Mouse (Mus musculus) C2C12 (cell line): Measurements from ENCODE around the gene Garnl3. TPM values are rescaled to one million over a fixed set of nuclear protein-coding genes. Genes with fewer than 3 reads are reported as not detected.

Source experiments
- H3K27me3 ChIP-seq: one replicate; pipeline ENCODE4 v1.6.1; 2011; ENCODE audit not compliant: control insufficient read depth, insufficient read depth, insufficient read length
- H3K36me3 ChIP-seq: one replicate; pipeline ENCODE4 v1.6.1; 2011; ENCODE audit not compliant: control insufficient read depth, insufficient read depth
- H3K4me3 ChIP-seq: one replicate; pipeline ENCODE4 v1.5.1; 2011; ENCODE audit warnings: mild to moderate bottlenecking, control low read depth; ENCODE audit not compliant: poor library complexity, insufficient read depth, severe bottlenecking
- H3K79me2 ChIP-seq: one replicate; pipeline ENCODE4 v1.6.1; 2011; ENCODE audit not compliant: control insufficient read depth, insufficient read depth
- H3K79me3 ChIP-seq: one replicate; pipeline ENCODE4 v1.6.1; 2011; ENCODE audit warnings: low read depth, control low read depth
- H3ac ChIP-seq: one replicate; pipeline ENCODE3; 2011; ENCODE audit warnings: low read depth; ENCODE audit not compliant: control insufficient read depth, insufficient read length
- CEBPB ChIP-seq: IDR thresholded peaks from one replicate; pipeline ENCODE4 v1.6.1; 2011; ENCODE audit warnings: low read depth, mild to moderate bottlenecking, control low read depth, moderate library complexity
- CTCF ChIP-seq: IDR thresholded peaks from one replicate; pipeline ENCODE4 v1.5.1; 2011; ENCODE audit not compliant: control insufficient read depth, insufficient read depth, insufficient read length
- FOSL1 ChIP-seq: IDR thresholded peaks from one replicate; pipeline ENCODE4 v1.8.0; 2011; ENCODE audit warnings: mild to moderate bottlenecking, low read length; ENCODE audit not compliant: poor library complexity, insufficient read depth, severe bottlenecking
- MAX ChIP-seq: IDR thresholded peaks from one replicate; pipeline ENCODE4 v1.6.1; 2011; ENCODE audit warnings: mild to moderate bottlenecking, control low read depth
- MYOD1 ChIP-seq: IDR thresholded peaks from one replicate; pipeline ENCODE4 v1.6.1; 2011; ENCODE audit warnings: low read depth; ENCODE audit not compliant: control insufficient read depth, insufficient read length
- MYOG ChIP-seq: IDR thresholded peaks from one replicate; pipeline ENCODE4 v1.6.1; 2011; ENCODE audit not compliant: control insufficient read depth, insufficient read length; ENCODE audit errors: extremely low read depth
- USF1 ChIP-seq: IDR thresholded peaks from one replicate; pipeline ENCODE4 v1.6.1; 2011; ENCODE audit warnings: low read depth, mild to moderate bottlenecking, control low read depth, moderate library complexity
- polyA plus RNA-seq: library from polyadenylated mRNA; unstranded; fragments of >200 nt; fragmentation: generic; extraction: Trizol; gene quantifications from one replicate; pipeline ENCODE4 v1.2.1, GENCODE M21; 2012; ENCODE audit warnings: missing spikeins

Garnl3 gene
- polyA plus RNA-seq, 1 experiment, result 2.6 TPM

- Histone ChIP-seq H3K27me3 (peaks cover 8% of the 10 kb centered on the region), H3K4me3 (no peak overlapping the region), H3K36me3 (no peaks in the 10 kb centered on the region), H3ac (no peak overlapping the region), H3K79me3 (no peaks in the 10 kb centered on the region), H3K79me2 (no peaks in the 10 kb centered on the region)
- TF ChIP-seq MYOG, result no peak
- no peak for TF ChIP-seq MAX
- no peak for TF ChIP-seq MYOD1
- no peak for TF ChIP-seq CEBPB
- TF ChIP-seq USF1, result no peak
- no peak for TF ChIP-seq FOSL1
- no peak for TF ChIP-seq CTCF
Measured at GRCm38 (mm10) chr2:32983617-32984016, 147.8 kb downstream of the Garnl3 start.

- H3ac ChIP-seq, result no peak overlapping the region
- H3K4me3 ChIP-seq, result no peak overlapping the region
- H3K79me2 ChIP-seq, result no peaks in the 10 kb centered on the region
- peaks cover 8% of the 10 kb centered on the region for H3K27me3 ChIP-seq
- no peaks in the 10 kb centered on the region for H3K79me3 ChIP-seq
- no peaks in the 10 kb centered on the region for H3K36me3 ChIP-seq
- TF ChIP-seq CEBPB, result no peak
- TF ChIP-seq MYOG, result no peak
- TF ChIP-seq USF1, result no peak
- no peak for TF ChIP-seq MAX
- no peak for TF ChIP-seq CTCF
- TF ChIP-seq FOSL1, result no peak
- TF ChIP-seq MYOD1, result no peak
Measured at GRCm38 (mm10) chr2:32982700-32983099, 148.8 kb downstream of the Garnl3 start.

GRCm38 (mm10) chr2:32981725-32982271, 149.7 kb downstream of the Garnl3 start, which contains the start of gene Slc2a8:
Gene Slc2a8 (minus strand): TSS chr2:32982083.
- Histone ChIP-seq H3K4me3 (peak within 1 kb of the TSS; percentile 57), H3K79me3 (no peaks in the 10 kb centered on the region), H3K36me3 (no peaks in the 10 kb centered on the region), H3K27me3 (peaks cover 5% of the 10 kb centered on the region), H3K79me2 (no peaks in the 10 kb centered on the region), H3ac (peak within 1 kb of the TSS; percentile 74)
- TF ChIP-seq USF1 (no peak), FOSL1 (no peak), MAX (no peak)

- Histone ChIP-seq H3ac (peak overlapping the region; percentile 74), H3K27me3 (peaks cover under 1% of the 10 kb centered on the region), H3K79me3 (no peaks in the 10 kb centered on the region), H3K4me3 (peak overlapping the region; percentile 57), H3K36me3 (no peaks in the 10 kb centered on the region), H3K79me2 (no peaks in the 10 kb centered on the region)
- TF ChIP-seq MYOD1 (no peak), MYOG (no peak), FOSL1 (no peak), CEBPB (no peak), MAX (no peak), USF1 (no peak), CTCF (no peak)
Measured at GRCm38 (mm10) chr2:32981281-32981680, 150.2 kb downstream of the Garnl3 start.

DNA sequence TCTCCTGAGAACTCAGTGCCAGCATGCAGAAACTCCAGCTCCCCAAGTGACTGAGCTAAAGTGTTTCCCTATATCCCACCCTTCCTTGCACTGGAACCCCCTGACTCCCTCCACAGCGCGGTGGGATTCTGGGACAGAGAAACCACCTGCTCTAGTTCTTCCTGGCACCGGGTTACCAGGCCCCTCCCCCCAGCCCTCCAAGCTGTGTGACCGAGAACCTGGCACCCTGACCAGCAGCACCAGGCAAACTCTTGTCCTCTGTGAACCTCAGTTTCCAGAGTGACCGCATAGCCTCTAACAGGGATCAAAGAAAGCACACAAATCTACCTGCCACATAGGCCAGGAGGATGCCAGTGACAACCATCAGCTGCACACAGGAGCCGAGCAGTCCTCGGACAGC, 151.8 kb downstream of the Garnl3 start:
- no peak overlapping the region for H3ac ChIP-seq
- no peaks in the 10 kb centered on the region for H3K79me3 ChIP-seq
- TF ChIP-seq MYOG (no peak), CEBPB (no peak), CTCF (no peak), MAX (no peak), USF1 (no peak), MYOD1 (no peak), FOSL1 (no peak)
- no peaks in the 10 kb centered on the region for H3K27me3 ChIP-seq
- H3K79me2 ChIP-seq, result no peaks in the 10 kb centered on the region
- H3K4me3 ChIP-seq, result no peak overlapping the region
- no peaks in the 10 kb centered on the region for H3K36me3 ChIP-seq

- Histone ChIP-seq H3K36me3 (no peaks in the 10 kb centered on the region), H3K79me2 (no peaks in the 10 kb centered on the region), H3K79me3 (no peaks in the 10 kb centered on the region), H3K27me3 (no peaks in the 10 kb centered on the region), H3ac (no peak overlapping the region), H3K4me3 (no peak overlapping the region)
- TF ChIP-seq MAX, result no peak
- TF ChIP-seq MYOG, result no peak
- TF ChIP-seq USF1, result no peak
- TF ChIP-seq CTCF, result no peak
- TF ChIP-seq CEBPB, result no peak
- TF ChIP-seq MYOD1, result no peak
- no peak for TF ChIP-seq FOSL1
Measured at GRCm38 (mm10) chr2:32978675-32979074, 152.8 kb downstream of the Garnl3 start.
